Comparison of ENCODE assay signal across 17 mouse cellular contexts in the genomic region with DNA sequence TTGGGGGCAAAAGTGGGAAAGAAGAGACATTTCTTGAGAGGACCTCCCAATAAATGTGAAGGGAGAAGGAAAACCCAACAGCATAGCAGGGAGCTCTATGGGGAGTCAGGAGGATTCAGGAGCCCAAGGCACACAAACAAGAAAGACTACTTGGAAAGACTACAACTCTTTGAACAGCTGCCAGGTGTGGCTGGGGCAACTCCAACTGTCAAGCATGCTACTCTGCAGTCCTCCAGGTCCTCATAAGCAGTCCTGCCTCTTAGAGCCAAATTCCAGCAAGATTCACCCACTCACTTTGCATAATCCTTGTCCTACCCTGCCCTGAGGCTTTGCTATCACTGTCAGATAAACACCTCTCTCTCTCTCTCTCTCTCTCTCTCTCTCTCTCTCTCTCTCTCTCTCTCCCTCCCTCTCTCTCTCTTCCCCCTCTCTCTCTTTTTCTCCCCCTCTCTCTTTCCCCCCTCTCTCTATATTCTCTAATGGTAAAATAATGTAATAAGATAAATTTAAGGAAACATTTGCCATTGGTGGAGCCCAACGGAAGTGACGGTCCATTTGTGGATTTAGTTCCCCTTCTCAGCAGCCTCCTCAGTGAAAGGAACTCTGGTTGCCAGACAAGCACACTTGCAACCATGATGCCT.
DNase-seq lines count a peak whose midpoint lies in the region.
"Had no signal": no experiment of that assay in that cellular context is flagged by ENCODE, and none has a peak within 500 bp of the region (broad histone marks: within the 10 kb centered on the region; RNA-seq: fewer than 3 reads in every experiment).

Il22ra2 (plus strand) TSS at position 591 of the 641 bp plus-strand sequence.

- peak; percentile 16 to 24 for DNase-seq in cerebellum, postnatal 10 days
- DNase-seq in cerebellum, postnatal 25 days = no peak
- peak; percentile 65 for DNase-seq in fat pad, adult 2 months (ENCODE audit: extremely low read depth, low read depth, low spot score)
- DNase-seq in lung, adult 18-20 months = peak; percentile 64 to 74
- peak; percentile 64 for DNase-seq in lung, postnatal 25 days (ENCODE audit: low spot score)
- no peak for DNase-seq in urinary bladder, postnatal 25 days (ENCODE audit: low spot score)
- no peak for DNase-seq in spleen, postnatal 4 days (ENCODE audit: low spot score in 2 of 2)
- DNase-seq: adrenal gland, adult 8-10 months; cerebellum, adult 18-20 months; cerebellum, postnatal 14 days; gastrocnemius, adult 2 months; gastrocnemius, postnatal 36 days; heart, postnatal 10 days; kidney, adult 9 months; kidney, postnatal 10 days; spleen, adult 18-20 months; thymus, adult 2 months had no signal

Comparison
In these comparisons a context has a peak if more than half of its experiments do, and no peak if none do; other contexts are left out.
1. DNase-seq: peak in cerebellum, postnatal 10 days (2 of 2), fat pad, adult 2 months (single experiment), lung, adult 18-20 months (2 of 2) and lung, postnatal 25 days (single experiment); none in cerebellum, postnatal 25 days (0 of 2), urinary bladder, postnatal 25 days (single experiment) and spleen, postnatal 4 days (0 of 2).